Mouse (Mus musculus) testis, adult 2 months (tissue): ENCODE results near the gene Bag1. TPM values are rescaled to one million over a fixed set of nuclear protein-coding genes. Genes with fewer than 3 reads are reported as not detected.

Experiments used
- H3K27ac ChIP-seq: fragments of 200-500 bp; 2 replicates; pipeline ENCODE4 v1.5.1; 2012; ENCODE audit warnings: low read depth, low read length; ENCODE audit not compliant: control insufficient read depth, insufficient read depth
- H3K27me3 ChIP-seq: fragments of 200-500 bp; 2 replicates; pipeline ENCODE4 v1.6.1; 2012; ENCODE audit warnings: mild to moderate bottlenecking, low read length, moderate library complexity; ENCODE audit not compliant: control insufficient read depth, insufficient read depth
- H3K36me3 ChIP-seq: fragments of 200-500 bp; 2 replicates; pipeline ENCODE4 v1.6.1; 2012; ENCODE audit warnings: mild to moderate bottlenecking, low read length; ENCODE audit not compliant: control insufficient read depth, insufficient read depth
- H3K4me1 ChIP-seq: fragments of 200-500 bp; 2 replicates; pipeline ENCODE4 v1.6.1; 2012; ENCODE audit warnings: low read length; ENCODE audit not compliant: control insufficient read depth, insufficient read depth
- H3K4me3 ChIP-seq: fragments of 200-500 bp; 2 replicates; pipeline ENCODE4 v1.5.1; 2012; ENCODE audit warnings: low read depth, mild to moderate bottlenecking, low read length, moderate library complexity, mixed read lengths; ENCODE audit not compliant: control insufficient read depth
- CTCF ChIP-seq: fragments of 200-500 bp; IDR thresholded peaks from 2 replicates; pipeline ENCODE4 v1.5.1; 2012; ENCODE audit warnings: low read depth, mild to moderate bottlenecking, inconsistent platforms, low read length, moderate library complexity; ENCODE audit not compliant: control insufficient read depth, insufficient read depth, insufficient replicate concordance
- POLR2A ChIP-seq: fragments of 200-500 bp; IDR thresholded peaks from 2 replicates; pipeline ENCODE4 v1.6.1; 2012; ENCODE audit warnings: low read depth, mild to moderate bottlenecking, inconsistent platforms, low read length, moderate library complexity; ENCODE audit not compliant: control insufficient read depth
- polyA plus RNA-seq: library from polyadenylated mRNA; depleted of rRNA; stranded (reverse); fragments of >200 nt; gene quantifications from 2 replicates; pipeline ENCODE4 v1.2.3, GENCODE M21; 2012

Gene Bag1
- polyA plus RNA-seq, 1 experiment = 229 TPM

- peaks cover 7% of the 10 kb centered on the region for H3K4me1 ChIP-seq
- TF ChIP-seq POLR2A (no peak), CTCF (no peak)
- H3K27ac ChIP-seq = peak overlapping the region; percentile 61
- no peak overlapping the region for H3K4me3 ChIP-seq
- H3K36me3 ChIP-seq = no peaks in the 10 kb centered on the region
- no peaks in the 10 kb centered on the region for H3K27me3 ChIP-seq
Observed at GRCm38 (mm10) chr4:40974011-40974410, 25.9 kb upstream of the Bag1 start.

GRCm38 (mm10) chr4:40971744-40972143 is 23.6 kb upstream of the Bag1 start:
- H3K36me3 ChIP-seq = no peaks in the 10 kb centered on the region
- peak overlapping the region; percentile 99 for H3K4me3 ChIP-seq
- peak overlapping the region; percentile 96 for H3K27ac ChIP-seq
- TF ChIP-seq CTCF = peak; percentile 81; the same call in 1 of the 2 replicates
- TF ChIP-seq POLR2A = no peak
- H3K27me3 ChIP-seq = no peaks in the 10 kb centered on the region
- peaks cover 7% of the 10 kb centered on the region for H3K4me1 ChIP-seq

GRCm38 (mm10) chr4:40970842-40971701 is 23.0 kb upstream of the Bag1 start, which contains the start of gene Nfx1:
Gene Nfx1, plus strand, starts transcription at chr4:40970906.
- no peak for TF ChIP-seq CTCF
- TF ChIP-seq POLR2A = peak; percentile 92
- H3K27ac ChIP-seq = peak within 1 kb of the TSS; percentile 96
- H3K4me3 ChIP-seq = peak within 1 kb of the TSS; percentile 99
- H3K4me1 ChIP-seq = peaks cover 7% of the 10 kb centered on the region
- H3K27me3 ChIP-seq = no peaks in the 10 kb centered on the region
- no peaks in the 10 kb centered on the region for H3K36me3 ChIP-seq

GRCm38 (mm10) chr4:40970592-40970841 is 22.4 kb upstream of the Bag1 start:
- Histone ChIP-seq H3K36me3 (no peaks in the 10 kb centered on the region), H3K4me3 (peak overlapping the region; percentile 99), H3K27ac (peak overlapping the region; percentile 96), H3K27me3 (no peaks in the 10 kb centered on the region), H3K4me1 (peaks cover 7% of the 10 kb centered on the region)
- TF ChIP-seq POLR2A (no peak), CTCF (no peak)

GRCm38 (mm10) chr4:40969781-40970591 is 21.9 kb upstream of the Bag1 start:
- TF ChIP-seq CTCF (no peak), POLR2A (no peak)
- Histone ChIP-seq H3K27me3 (no peaks in the 10 kb centered on the region), H3K27ac (peak overlapping the region; percentile 96), H3K4me3 (peak overlapping the region; percentile 99), H3K36me3 (no peaks in the 10 kb centered on the region), H3K4me1 (peaks cover 7% of the 10 kb centered on the region)

GRCm38 (mm10) chr4:40969161-40969560 is 21.1 kb upstream of the Bag1 start:
- no peak overlapping the region for H3K27ac ChIP-seq

GRCm38 (mm10) chr4:40963536-40963935 is 15.4 kb upstream of the Bag1 start:
- H3K4me1 ChIP-seq = no peaks in the 10 kb centered on the region
- H3K27ac ChIP-seq = no peak overlapping the region
- H3K27me3 ChIP-seq = no peaks in the 10 kb centered on the region
- H3K36me3 ChIP-seq = peaks cover 1% of the 10 kb centered on the region; the same call in 1 of the 2 replicates
- TF ChIP-seq POLR2A (no peak), CTCF (no peak)
- H3K4me3 ChIP-seq = no peak overlapping the region

More at GRCm38 (mm10) chr4:40969161-40969560, 21.1 kb upstream of the Bag1 start:
- H3K4me3 ChIP-seq = peak overlapping the region; percentile 1; the same call in 1 of the 2 replicates
- no peaks in the 10 kb centered on the region for H3K27me3 ChIP-seq
- H3K4me1 ChIP-seq = peaks cover 7% of the 10 kb centered on the region
- H3K36me3 ChIP-seq = no peaks in the 10 kb centered on the region
- TF ChIP-seq POLR2A (no peak), CTCF (no peak)
